Mouse (Mus musculus) heart, postnatal 10 days (tissue): ENCODE data around the gene Clec2e. TPM values are rescaled to one million over a fixed set of nuclear protein-coding genes. Genes with fewer than 3 reads are reported as not detected.
A peak's percentile ranks its signal among the peaks of the same experiment; 100 is the strongest.

Source experiments
- DNase-seq, 2 experiments: peaks; one replicate each; pipeline ENCODE4 v3.0.0; 2021
- intact Hi-C: fragments of 180-260 bp; cut with DNase I; formaldehyde crosslinking; loops from one replicate; pipeline ENCODE4 v1.15.1; 2025
- total RNA-seq, 2 experiments: library from RNA; stranded (reverse); gene quantifications; 2 replicates each; pipeline ENCODE4 v1.2.3; 2021

Gene Clec2e
- total RNA-seq, 2 experiments from 2014 or later = not detected

- no peak for DNase-seq
- intact Hi-C loops = loop anchor here (5.0 kb wide), 1 partner anchor 34 kb away; no protein-coding TSS in a partner anchor
These were observed 34.9 kb downstream of the Clec2e start for GRCm38 (mm10) chr6:129065857-129066256.

- DNase-seq = no peak
- intact Hi-C loops = loop anchor here (5.0 kb wide), 1 partner anchor 33 kb away; no protein-coding TSS in a partner anchor
These were observed 35.3 kb downstream of the Clec2e start for GRCm38 (mm10) chr6:129065407-129065806.

- DNase-seq = no peak
- intact Hi-C loops = no loop called here
These were observed 42.7 kb downstream of the Clec2e start for GRCm38 (mm10) chr6:129058013-129058412.

- no peak for DNase-seq
- intact Hi-C loops = no loop called here
These were observed 44.5 kb downstream of the Clec2e start for GRCm38 (mm10) chr6:129056237-129056636.

GRCm38 (mm10) chr6:129051731-129052130 is 49.0 kb downstream of the Clec2e start:
- no peak for DNase-seq
- intact Hi-C loops = no loop called here

GRCm38 (mm10) chr6:129051086-129051485 is 49.6 kb downstream of the Clec2e start:
- no peak for DNase-seq
- intact Hi-C loops = no loop called here

- no peak for DNase-seq
- intact Hi-C loops = no loop called here
These were observed 51.0 kb downstream of the Clec2e start for GRCm38 (mm10) chr6:129049596-129050251.

- peak; percentile 51 to 56 for DNase-seq
- intact Hi-C loops = no loop called here
These were observed 51.7 kb downstream of the Clec2e start for GRCm38 (mm10) chr6:129048857-129049473.

GRCm38 (mm10) chr6:129048381-129048780 is 52.3 kb downstream of the Clec2e start:
- DNase-seq = no peak
- intact Hi-C loops = no loop called here

- intact Hi-C loops = no loop called here
These were observed 55.1 kb downstream of the Clec2e start, which contains the start of gene Klrb1f for GRCm38 (mm10) chr6:129045601-129046000. Gene Klrb1f (plus strand): TSS chr6:129045901.

GRCm38 (mm10) chr6:129042470-129042869 is 58.2 kb downstream of the Clec2e start:
- intact Hi-C loops = no loop called here

More at GRCm38 (mm10) chr6:129045601-129046000, 55.1 kb downstream of the Clec2e start, which contains the start of gene Klrb1f:
- DNase-seq = no peak

More at GRCm38 (mm10) chr6:129042470-129042869, 58.2 kb downstream of the Clec2e start:
- DNase-seq = no peak

Other genes with a start within 250 kb of the Clec2e start
- under 1 TPM in 1 of 2 experiments, not detected in 1; 0.10 TPM for gene Clec2i, start 213.3 kb downstream of the Clec2e start, total RNA-seq
- gene BC035044, start 209.8 kb downstream of the Clec2e start, total RNA-seq = under 1 TPM; 0.42 to 0.65 TPM
- gene Clec2g, start 166.5 kb downstream of the Clec2e start, total RNA-seq = 1 to 10 TPM; 2.5 to 3.5 TPM
- gene Klrb1f, start 55.0 kb downstream of the Clec2e start, total RNA-seq = not detected
- gene Clec2d, start 79.7 kb upstream of the Clec2e start, total RNA-seq = 10 to 100 TPM; 28.8 to 38.7 TPM
- gene Cd69, start 174.5 kb upstream of the Clec2e start, total RNA-seq = under 1 TPM in 1 of 2 experiments, not detected in 1; 0.67 TPM
- gene 4922502D21Rik, start 230.9 kb upstream of the Clec2e start, total RNA-seq = not detected
- gene Clec12a, start 241.8 kb upstream of the Clec2e start, total RNA-seq = under 1 TPM; 0.19 to 0.74 TPM